Mouse (Mus musculus): ENCODE data around the gene Nqo2.

Nqo2 gene

GRCm38 (mm10) chr13:33995197-33995596, 30.7 kb downstream of the Nqo2 start:
- no peak for DNase-seq (ENCODE audit: low read depth, low spot score)

DNA sequence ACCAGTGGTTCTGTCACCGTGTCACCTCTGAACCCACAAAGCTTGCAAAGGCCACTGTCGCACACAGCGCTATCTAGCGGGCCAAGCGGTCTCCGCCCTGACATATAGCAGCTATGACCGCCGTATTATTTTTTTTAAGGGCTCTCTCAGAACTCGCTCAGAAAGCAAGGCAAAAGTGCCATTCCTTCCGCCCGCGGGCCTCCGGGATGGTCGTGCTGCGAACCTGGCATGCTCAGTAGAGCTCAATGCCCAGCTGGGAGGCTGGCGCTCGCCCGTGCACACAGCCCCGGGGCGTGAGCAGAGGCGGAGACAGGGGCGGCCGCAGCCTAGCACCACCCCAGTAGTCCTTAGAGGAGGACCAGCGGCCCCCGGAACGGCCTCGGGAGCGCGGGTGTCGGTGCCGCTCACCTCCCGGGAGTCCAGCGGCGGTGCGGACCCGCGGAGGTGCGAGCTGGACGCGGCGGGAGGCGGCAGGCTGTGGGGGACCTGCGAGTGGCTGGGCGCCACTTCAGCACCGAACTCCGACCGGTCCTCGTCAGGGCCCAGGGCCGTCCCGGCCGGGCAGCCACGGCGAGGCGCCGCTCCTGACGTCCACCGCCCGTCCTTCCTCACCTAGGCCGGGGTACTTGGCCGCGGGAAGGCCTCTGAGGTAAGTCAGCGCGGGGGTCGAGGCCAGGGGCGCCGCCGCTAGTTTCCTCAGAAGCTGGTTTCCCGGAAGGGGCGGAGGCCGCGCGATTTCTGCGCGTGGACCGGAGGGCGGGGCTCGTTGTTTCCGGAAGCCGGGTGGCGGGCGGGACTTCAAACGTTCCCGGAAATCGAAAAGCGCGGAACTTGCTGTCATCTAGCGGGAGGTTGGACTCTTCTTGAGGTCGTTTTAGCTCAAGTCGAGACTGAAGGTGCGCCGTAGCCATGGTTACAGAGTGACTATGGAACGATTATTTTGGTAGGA, 37.8 kb downstream of the Nqo2 start, which contains the start of the genes Ripk1 and Serpinb6a:
Gene Ripk1 (plus strand): TSS at position 306 of the 949 bp plus-strand sequence.
Gene Serpinb6a (minus strand): TSS at position 737 of the 949 bp plus-strand sequence.
- DNase-seq (ENCODE audit: low read depth, low spot score): peak; percentile 74

- no peak for DNase-seq (ENCODE audit: low read depth, low spot score)
Observed at GRCm38 (mm10) chr13:34003058-34003457, 38.6 kb downstream of the Nqo2 start.

DNA sequence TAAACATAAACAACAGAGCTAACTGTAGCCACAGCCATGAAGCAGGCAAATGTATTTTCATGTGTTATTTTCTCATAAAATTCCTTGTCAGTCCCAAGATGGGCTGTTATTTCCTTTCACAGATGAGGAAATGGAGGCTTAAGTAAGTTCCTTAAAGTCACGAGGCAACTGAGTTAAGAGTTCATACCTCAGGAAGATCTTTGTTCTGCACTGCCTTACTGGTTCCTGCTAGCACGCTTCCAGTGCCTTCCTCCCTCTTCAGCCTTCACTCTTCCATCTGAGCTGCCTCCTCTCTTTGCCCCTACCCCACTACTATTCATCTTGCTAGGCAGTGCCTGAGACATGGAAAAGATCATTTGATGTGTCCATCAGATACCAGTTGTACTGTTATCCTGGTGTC, 42.7 kb downstream of the Nqo2 start:
- DNase-seq (ENCODE audit: low read depth, low spot score): no peak

GRCm38 (mm10) chr13:34016927-34017569, 52.6 kb downstream of the Nqo2 start:
- no peak for DNase-seq (ENCODE audit: low read depth, low spot score)

GRCm38 (mm10) chr13:34018521-34018920, 54.0 kb downstream of the Nqo2 start:
- no peak for DNase-seq (ENCODE audit: low read depth, low spot score)

DNA sequence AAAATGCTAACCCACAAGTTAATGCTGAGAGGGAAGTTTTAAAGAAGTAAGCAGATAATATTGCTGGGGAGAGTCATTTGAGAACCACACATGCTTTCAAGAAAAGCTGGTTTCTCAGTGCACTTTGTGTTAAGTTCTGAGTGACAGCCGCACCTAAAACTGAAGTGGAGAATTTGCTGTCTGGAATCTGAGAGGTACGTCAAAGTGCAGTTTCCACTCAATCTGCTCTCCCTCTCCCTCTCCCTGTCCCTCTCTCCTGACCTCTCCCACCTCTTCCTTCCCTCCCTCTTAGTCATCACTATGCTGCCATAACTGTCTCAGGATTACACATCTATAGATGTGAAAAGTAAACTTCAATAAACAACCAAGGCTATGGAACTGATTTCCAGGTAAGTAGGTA, 57.5 kb downstream of the Nqo2 start:
- no peak for DNase-seq (ENCODE audit: low read depth, low spot score)

GRCm38 (mm10) chr13:34032041-34032440, 67.6 kb downstream of the Nqo2 start:
- no peak for DNase-seq (ENCODE audit: low read depth, low spot score)

- no peak for DNase-seq (ENCODE audit: low read depth, low spot score)
Observed at GRCm38 (mm10) chr13:34035424-34035823, 70.9 kb downstream of the Nqo2 start.

DNA sequence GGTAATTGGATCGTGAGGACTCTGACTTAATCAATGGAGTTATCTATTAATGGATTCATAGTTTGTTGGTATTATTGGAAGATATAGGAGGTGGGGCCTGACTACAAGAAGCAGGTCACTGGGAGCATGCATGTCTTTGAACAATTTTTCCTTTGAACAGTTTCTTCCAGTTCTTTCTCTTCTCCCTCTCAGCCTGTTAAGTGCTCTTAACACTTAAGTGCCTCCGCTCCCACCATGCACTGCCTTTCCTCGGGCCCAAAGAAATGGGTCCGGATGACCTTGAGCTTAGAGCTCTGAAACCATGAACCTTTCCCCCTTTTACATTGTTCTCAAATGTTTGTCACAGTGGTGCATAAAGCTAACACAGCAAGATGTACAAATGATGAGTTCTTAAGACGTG, 72.2 kb downstream of the Nqo2 start:
- no peak for DNase-seq (ENCODE audit: low read depth, low spot score)

DNA sequence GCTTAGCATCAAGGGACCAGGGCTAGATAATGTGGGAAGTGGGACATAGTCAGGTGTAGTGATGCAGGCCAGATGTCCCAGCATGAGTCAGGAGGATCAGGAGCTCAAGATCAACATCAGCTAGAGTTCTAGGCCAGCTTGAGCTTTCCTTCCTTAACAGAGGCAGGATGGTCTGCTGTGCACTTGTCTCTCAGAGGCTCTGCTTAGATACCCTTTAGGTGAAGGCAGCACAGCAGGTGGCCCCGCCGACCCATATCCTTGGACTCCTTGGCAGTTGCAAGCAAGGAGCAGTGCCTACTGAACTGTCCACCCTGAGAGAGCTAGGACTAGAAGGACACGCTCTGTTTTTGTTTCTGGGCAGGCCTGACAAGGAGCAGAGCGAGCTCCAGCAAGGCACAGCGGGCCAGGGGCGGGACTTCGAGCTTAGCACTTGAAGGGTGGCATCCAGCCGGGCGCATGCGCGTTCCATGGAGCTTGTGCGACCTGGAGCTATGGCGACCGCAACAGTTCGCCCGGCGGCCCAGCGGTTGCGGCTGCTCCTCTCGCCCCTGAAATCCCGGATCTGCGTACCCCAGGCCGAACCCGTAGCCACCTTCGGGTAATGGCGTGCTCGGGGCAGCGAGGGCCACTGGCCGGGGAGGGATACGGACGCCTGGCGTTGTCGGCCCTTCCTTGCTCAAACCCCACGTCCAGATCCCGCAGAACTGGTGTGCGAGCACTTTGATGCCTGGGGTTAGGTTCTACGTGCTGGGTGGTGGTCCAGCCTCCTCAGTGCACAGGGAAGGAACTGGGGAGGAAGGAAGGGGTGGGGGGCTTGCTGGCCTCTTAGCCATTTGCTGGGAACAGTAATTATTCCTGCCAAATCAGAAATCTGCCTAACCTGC, 72.9 kb downstream of the Nqo2 start, which contains the start of gene Bphl:
Gene Bphl (plus strand): TSS at position 426 of the 884 bp plus-strand sequence.
- peak; percentile 85 for DNase-seq (ENCODE audit: low read depth, low spot score)

GRCm38 (mm10) chr13:34038056-34038432, 73.6 kb downstream of the Nqo2 start:
- no peak for DNase-seq (ENCODE audit: low read depth, low spot score)

Measured in brain, embryonic 18.5 days (tissue).